Mouse (Mus musculus) E14TG2a.4 (cell line): Measurements from ENCODE around the gene Zfp978.
"Not testable (repeated sequence)": the region's sequence is repeated elsewhere in the genome, so short reads cannot be mapped to it uniquely, and the experiment has no call there.

Experiments used
- H3K27me3 ChIP-seq: 2 replicates; pipeline ENCODE4 v1.6.1; 2014; ENCODE audit warnings: low read length, control low read depth; ENCODE audit not compliant: insufficient read depth
- H3K36me3 ChIP-seq: 2 replicates; pipeline ENCODE4 v1.6.1; 2014; ENCODE audit warnings: low read length, control low read depth; ENCODE audit not compliant: insufficient read depth
- H3K4me1 ChIP-seq: replicated peaks from 2 replicates; pipeline ENCODE4 v1.6.1; 2014; ENCODE audit warnings: low read depth, low read length, control low read depth
- H3K4me3 ChIP-seq: replicated peaks from 2 replicates; pipeline ENCODE4 v1.5.1; 2014; ENCODE audit warnings: mild to moderate bottlenecking, low read length
- H3K9me3 ChIP-seq: 2 replicates; pipeline ENCODE4 v1.6.1; 2014; ENCODE audit warnings: low read length, control low read depth
- CTCF ChIP-seq: conservative IDR thresholded peaks from 2 replicates; pipeline ENCODE4 v1.5.1; 2014; ENCODE audit warnings: low read length
- NANOG ChIP-seq: IDR thresholded peaks from 2 replicates; pipeline ENCODE4 v1.6.1; 2014; ENCODE audit warnings: borderline replicate concordance, low read length, mixed read lengths
- POU5F1 ChIP-seq: IDR thresholded peaks from 2 replicates; pipeline ENCODE4 v1.6.1; 2014; ENCODE audit warnings: low read length, borderline replicate concordance

The Zfp978 gene

DNA sequence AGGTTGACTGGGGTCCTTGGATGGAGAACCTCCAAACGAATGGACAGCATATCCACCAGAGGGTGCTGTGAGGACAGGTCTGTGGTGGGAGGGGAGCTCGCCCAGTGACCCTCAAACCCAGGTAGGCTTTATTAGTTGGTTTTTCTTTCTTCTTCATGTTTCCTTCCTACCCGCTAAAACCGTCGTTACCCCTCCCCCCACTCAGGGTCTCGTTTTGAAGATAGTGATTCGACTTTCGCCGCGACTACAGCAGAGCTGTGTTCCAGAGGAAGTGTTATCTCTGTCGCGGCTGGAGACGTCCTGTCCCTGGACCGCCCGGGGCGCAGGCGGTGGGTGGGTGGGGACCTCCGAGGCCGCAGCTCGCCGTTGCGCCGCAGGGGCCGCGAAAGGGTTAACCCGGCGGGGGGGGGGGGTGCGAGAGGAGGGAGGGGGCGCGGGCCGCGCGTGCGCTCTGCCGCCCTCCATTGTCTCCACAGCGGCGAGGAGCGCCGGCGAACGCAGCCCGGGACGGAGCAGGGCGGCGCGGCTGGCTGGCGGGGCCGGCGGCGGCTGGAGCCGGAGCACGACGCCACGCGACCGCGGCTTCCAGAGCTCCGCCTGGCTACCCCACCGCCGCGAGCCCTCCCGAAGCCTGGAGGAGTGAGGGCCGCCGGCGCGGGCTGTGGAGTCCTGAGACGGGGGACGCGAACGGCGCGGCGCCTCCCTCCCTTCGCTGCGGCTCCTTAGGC lies 45.8 kb downstream of the Zfp978 start:
- Histone ChIP-seq H3K36me3 (no peaks in the 10 kb centered on the region), H3K4me3 (peak overlapping the region; percentile 71), H3K27me3 (no peaks in the 10 kb centered on the region), H3K4me1 (no peaks in the 10 kb centered on the region), H3K9me3 (peaks cover 31% of the 10 kb centered on the region)
- TF ChIP-seq POU5F1 (no peak), CTCF (no peak), NANOG (no peak)

DNA sequence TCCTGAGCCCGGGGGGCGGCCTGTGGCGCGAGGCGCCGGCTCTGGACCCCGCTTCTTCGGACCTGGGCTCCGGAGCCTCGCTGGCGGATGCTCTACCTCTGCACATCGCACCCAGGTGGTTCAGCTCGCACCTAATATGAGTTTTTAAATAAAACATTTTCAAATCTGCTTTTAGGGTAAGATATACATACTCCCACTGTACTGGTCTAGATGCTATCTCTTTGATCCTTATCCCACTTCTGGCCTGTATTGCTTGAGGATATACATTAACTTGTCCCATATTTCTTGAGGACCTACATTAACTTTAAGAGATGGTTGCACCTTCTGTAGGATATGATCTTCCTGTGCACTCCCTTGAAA lies 46.3 kb downstream of the Zfp978 start:
- Histone ChIP-seq H3K27me3 (no peaks in the 10 kb centered on the region), H3K36me3 (no peaks in the 10 kb centered on the region), H3K4me1 (no peaks in the 10 kb centered on the region), H3K4me3 (peak overlapping the region; percentile 71), H3K9me3 (peaks cover 26% of the 10 kb centered on the region)
- no peak for TF ChIP-seq CTCF
- TF ChIP-seq POU5F1: no peak
- no peak for TF ChIP-seq NANOG

DNA sequence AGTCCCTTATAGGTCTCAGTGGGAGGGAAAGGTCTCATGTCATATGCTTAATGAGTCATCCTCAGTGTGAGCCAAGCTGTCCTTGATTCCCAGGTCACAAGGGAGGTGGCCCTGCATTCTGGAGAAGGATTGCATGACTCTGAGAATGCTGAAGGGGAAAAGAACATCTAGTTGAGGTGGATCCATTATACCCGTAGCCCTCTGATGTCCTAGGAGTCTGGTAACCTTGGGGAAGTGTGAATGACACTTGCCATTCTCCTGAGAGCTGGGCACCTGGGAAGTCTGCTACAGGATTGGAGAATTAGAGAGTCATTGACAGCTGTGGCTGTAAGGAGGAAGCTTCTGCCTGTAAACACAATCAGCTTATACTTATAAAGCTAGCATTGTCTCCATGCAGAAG lies 55.3 kb downstream of the Zfp978 start:
- H3K36me3 ChIP-seq, H3K27me3 ChIP-seq, H3K4me3 ChIP-seq: not testable (repeated sequence)
- Histone ChIP-seq H3K4me1 (peaks cover 10% of the 10 kb centered on the region), H3K9me3 (peaks cover 32% of the 10 kb centered on the region)

DNA sequence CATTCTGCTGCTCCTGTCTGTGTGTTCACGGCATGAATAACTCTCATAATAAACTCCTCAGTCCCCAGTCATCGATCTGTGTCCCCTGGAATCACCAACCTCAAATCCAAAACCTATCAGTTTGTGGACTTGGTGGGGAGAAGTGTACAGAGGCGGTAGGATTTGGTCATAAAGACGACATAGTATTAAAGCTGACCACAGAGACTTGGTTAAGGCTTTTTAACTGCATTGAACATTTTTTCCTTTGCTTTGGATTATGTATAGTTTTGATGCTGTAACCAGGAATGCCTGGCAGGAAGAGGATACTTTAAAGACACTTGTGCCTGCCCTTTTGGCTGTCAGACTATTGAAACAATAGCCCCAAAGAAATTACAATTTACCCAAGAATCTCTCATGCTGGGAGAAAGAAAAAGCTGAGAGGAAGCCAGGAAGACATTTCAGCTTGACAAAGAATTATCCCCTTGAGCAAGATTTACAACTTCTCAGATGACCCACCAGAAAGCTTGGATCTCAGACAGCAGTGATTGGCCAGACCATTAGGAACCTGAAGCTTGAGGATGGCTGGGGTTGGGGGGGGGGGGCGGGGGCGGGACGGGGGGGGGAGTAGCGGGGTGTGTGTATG lies 56.2 kb downstream of the Zfp978 start:
- peaks cover 7% of the 10 kb centered on the region; the same call in 1 of the 2 replicates for H3K36me3 ChIP-seq
- H3K9me3 ChIP-seq: peaks cover 32% of the 10 kb centered on the region
- H3K4me3 ChIP-seq: 0 out of 2 replicates have a peak overlapping the region, but pooled peaks have one; percentile 0
- peaks cover 10% of the 10 kb centered on the region for H3K4me1 ChIP-seq
- TF ChIP-seq CTCF (no peak), NANOG (peak; percentile 88; the same call in 1 of the 2 replicates)
- no peaks in the 10 kb centered on the region for H3K27me3 ChIP-seq

DNA sequence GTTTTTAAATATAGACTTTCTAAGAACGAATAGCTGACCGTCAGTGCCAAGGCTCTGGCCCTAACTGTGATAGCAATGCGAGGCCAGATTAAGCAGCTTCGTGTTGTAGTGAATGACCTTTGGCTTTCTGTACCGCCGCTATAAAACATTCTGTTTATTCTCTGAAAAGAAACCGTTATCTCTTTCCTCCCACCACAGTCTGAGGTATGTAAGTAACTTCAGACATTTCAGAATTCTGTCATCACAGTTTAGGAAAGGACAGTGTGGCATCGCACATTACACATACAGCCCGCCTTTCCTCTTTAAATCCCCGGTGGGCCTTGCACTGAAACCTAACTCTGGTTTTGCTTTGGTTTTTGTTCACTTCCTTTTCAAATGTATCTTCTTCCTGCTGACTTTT lies 56.8 kb downstream of the Zfp978 start:
- Histone ChIP-seq H3K27me3 (no peaks in the 10 kb centered on the region), H3K9me3 (peaks cover 32% of the 10 kb centered on the region)
- TF ChIP-seq POU5F1 (no peak), CTCF (no peak), NANOG (no peak)

GRCm38 (mm10) chr4:147418333-147418732 lies 57.2 kb downstream of the Zfp978 start:
- Histone ChIP-seq H3K4me1 (peaks cover 10% of the 10 kb centered on the region), H3K9me3 (peaks cover 32% of the 10 kb centered on the region)
- H3K27me3 ChIP-seq, H3K4me3 ChIP-seq, H3K36me3 ChIP-seq: not testable (repeated sequence)

More for the DNA sequence above, 56.8 kb downstream of the Zfp978 start:
- Histone ChIP-seq H3K36me3 (peaks cover 7% of the 10 kb centered on the region; the same call in 1 of the 2 replicates), H3K4me3 (no peak overlapping the region), H3K4me1 (peaks cover 10% of the 10 kb centered on the region)

GRCm38 (mm10) chr4:147419190-147419589 lies 58.1 kb downstream of the Zfp978 start:
- peaks cover 10% of the 10 kb centered on the region for H3K4me1 ChIP-seq
- H3K9me3 ChIP-seq: peaks cover 32% of the 10 kb centered on the region
- H3K4me3 ChIP-seq, H3K27me3 ChIP-seq, H3K36me3 ChIP-seq: not testable (repeated sequence)

- not testable (repeated sequence) for H3K4me3 ChIP-seq, H3K27me3 ChIP-seq, H3K36me3 ChIP-seq
- H3K9me3 ChIP-seq: peaks cover 32% of the 10 kb centered on the region
- H3K4me1 ChIP-seq: peaks cover 10% of the 10 kb centered on the region
These were observed 58.9 kb downstream of the Zfp978 start for GRCm38 (mm10) chr4:147419756-147420590.

DNA sequence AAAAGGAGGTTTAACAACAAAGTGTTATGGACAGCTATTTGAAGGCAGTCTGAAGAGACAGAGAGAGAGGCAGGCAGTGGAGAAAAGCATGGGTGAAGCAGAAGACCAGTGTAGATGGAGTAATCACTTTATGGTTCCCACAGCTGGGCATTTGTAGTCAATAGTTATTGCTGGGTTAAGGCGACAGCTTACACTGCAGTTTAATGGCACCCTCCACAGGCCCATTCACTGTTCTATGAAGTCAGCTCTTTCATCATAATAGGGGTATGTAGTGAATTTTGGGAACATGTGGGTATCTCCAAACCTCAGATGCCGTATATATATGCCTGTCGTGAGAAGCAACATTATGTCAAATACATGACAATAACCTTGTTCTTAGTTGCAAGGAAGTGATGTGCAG lies 59.7 kb downstream of the Zfp978 start:
- Histone ChIP-seq H3K4me3 (no peak overlapping the region), H3K36me3 (peaks cover 7% of the 10 kb centered on the region; the same call in 1 of the 2 replicates), H3K27me3 (no peaks in the 10 kb centered on the region), H3K4me1 (peaks cover 16% of the 10 kb centered on the region), H3K9me3 (peaks cover 32% of the 10 kb centered on the region)
- TF ChIP-seq POU5F1: no peak
- no peak for TF ChIP-seq NANOG
- TF ChIP-seq CTCF: no peak

DNA sequence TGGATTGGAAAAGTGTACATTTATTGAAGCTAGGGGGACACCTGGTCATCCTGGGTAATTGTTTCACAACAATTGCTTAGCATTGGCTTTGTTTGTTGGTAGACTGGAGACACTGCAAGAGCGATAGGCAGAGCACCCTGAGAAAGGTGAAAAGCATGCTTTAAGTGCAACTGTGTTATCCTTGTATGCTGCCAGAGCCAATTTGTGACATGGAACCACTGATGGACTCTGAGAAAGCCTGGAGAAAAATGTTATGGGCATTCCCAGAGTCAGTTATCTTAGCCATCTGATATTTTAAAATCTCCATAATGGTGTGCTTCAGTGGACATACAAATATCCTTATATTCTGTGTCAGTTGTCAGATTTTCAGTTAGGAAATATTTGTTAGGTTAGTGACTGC lies 60.2 kb downstream of the Zfp978 start:
- H3K4me3 ChIP-seq: not testable (repeated sequence)

More for the DNA sequence above, 60.2 kb downstream of the Zfp978 start:
- H3K27me3 ChIP-seq, H3K36me3 ChIP-seq: not testable (repeated sequence)
- H3K4me1 ChIP-seq: peaks cover 16% of the 10 kb centered on the region
- peaks cover 27% of the 10 kb centered on the region for H3K9me3 ChIP-seq
